Mouse (Mus musculus): Measurements from ENCODE around the gene Osbpl9.

Gene Osbpl9

GRCm38 (mm10) chr4:109134955-109135354 lies 67.1 kb downstream of the Osbpl9 start:
- no peak for DNase-seq (ENCODE audit: low spot score in 2 of 2)

- no peak for DNase-seq (ENCODE audit: low spot score in 2 of 2)
Observed at GRCm38 (mm10) chr4:109131256-109131872, 70.7 kb downstream of the Osbpl9 start.

GRCm38 (mm10) chr4:109128971-109129370 lies 73.1 kb downstream of the Osbpl9 start:
- no peak for DNase-seq (ENCODE audit: low spot score in 2 of 2)

- DNase-seq (ENCODE audit: low spot score in 2 of 2), result no peak
Observed at GRCm38 (mm10) chr4:109128017-109128416, 74.1 kb downstream of the Osbpl9 start.

GRCm38 (mm10) chr4:109126834-109127564 lies 75.1 kb downstream of the Osbpl9 start:
- no peak for DNase-seq (ENCODE audit: low spot score in 2 of 2)

- no peak for DNase-seq (ENCODE audit: low spot score in 2 of 2)
Observed at GRCm38 (mm10) chr4:109125746-109126425, 76.2 kb downstream of the Osbpl9 start.

GRCm38 (mm10) chr4:109122830-109123555 lies 79.1 kb downstream of the Osbpl9 start:
- DNase-seq (ENCODE audit: low spot score in 2 of 2), result no peak

GRCm38 (mm10) chr4:109120735-109121134 lies 81.3 kb downstream of the Osbpl9 start:
- no peak for DNase-seq (ENCODE audit: low spot score in 2 of 2)

- no peak for DNase-seq (ENCODE audit: low spot score in 2 of 2)
Observed at GRCm38 (mm10) chr4:109119641-109120125, 82.4 kb downstream of the Osbpl9 start.

GRCm38 (mm10) chr4:109118327-109118659 lies 83.8 kb downstream of the Osbpl9 start:
- DNase-seq (ENCODE audit: low spot score in 2 of 2), result no peak

GRCm38 (mm10) chr4:109117596-109118326 lies 84.3 kb downstream of the Osbpl9 start:
- peak; percentile 82 to 94 for DNase-seq (ENCODE audit: low spot score in 2 of 2)

- DNase-seq (ENCODE audit: low spot score in 2 of 2), result no peak
Observed at GRCm38 (mm10) chr4:109116938-109117337, 85.1 kb downstream of the Osbpl9 start.

GRCm38 (mm10) chr4:109116494-109116893 lies 85.6 kb downstream of the Osbpl9 start:
- peak in 1 of 2 experiments; percentile 22 for DNase-seq (ENCODE audit: low spot score in 2 of 2)

- no peak for DNase-seq (ENCODE audit: low spot score in 2 of 2)
Observed at GRCm38 (mm10) chr4:109115742-109116141, 86.3 kb downstream of the Osbpl9 start.

- DNase-seq (ENCODE audit: low spot score in 2 of 2), result no peak
Observed at GRCm38 (mm10) chr4:109114308-109114707, 87.8 kb downstream of the Osbpl9 start.

GRCm38 (mm10) chr4:109112915-109113505 lies 89.1 kb downstream of the Osbpl9 start:
- DNase-seq (ENCODE audit: low spot score in 2 of 2), result no peak

GRCm38 (mm10) chr4:109110978-109111377 lies 91.1 kb downstream of the Osbpl9 start:
- DNase-seq (ENCODE audit: low spot score in 2 of 2), result no peak

- DNase-seq (ENCODE audit: low spot score in 2 of 2), result no peak
Observed at GRCm38 (mm10) chr4:109109686-109110085, 92.4 kb downstream of the Osbpl9 start.

- DNase-seq (ENCODE audit: low spot score in 2 of 2), result no peak
Observed at GRCm38 (mm10) chr4:109109012-109109411, 93.1 kb downstream of the Osbpl9 start.

- no peak for DNase-seq (ENCODE audit: low spot score in 2 of 2)
Observed at GRCm38 (mm10) chr4:109106594-109106993, 95.5 kb downstream of the Osbpl9 start.

GRCm38 (mm10) chr4:109106034-109106433 lies 96.0 kb downstream of the Osbpl9 start:
- DNase-seq (ENCODE audit: low spot score in 2 of 2), result no peak

Measured in spleen, postnatal 10 days (tissue).